Mouse (Mus musculus): ENCODE data around the gene Serpinb6b. TPM values are rescaled to one million over a fixed set of nuclear protein-coding genes. Genes with fewer than 3 reads are reported as not detected.

The Serpinb6b gene
- polyA plus RNA-seq, 1 experiment = 6.1 TPM

GRCm38 (mm10) chr13:32963990-32964753 lies 837 bp upstream of the Serpinb6b start:
- no peaks in the 10 kb centered on the region for H3K36me3 ChIP-seq (ENCODE audit: control insufficient read depth, insufficient read depth, low read length, poor library complexity, severe bottlenecking)
- no peak overlapping the region for H3K27ac ChIP-seq (ENCODE audit: insufficient read depth, low read length)
- H3K9ac ChIP-seq (ENCODE audit: low read depth, poor library complexity, severe bottlenecking) = no peak overlapping the region
- H3K4me3 ChIP-seq (ENCODE audit: low read depth, low read length) = no peak overlapping the region
- TF ChIP-seq EP300 (IDR thresholded peaks at IDR 0.05; ENCODE audit: insufficient read depth, low read depth, low read length) (no peak), POLR2A (IDR thresholded peaks at IDR 0.05; ENCODE audit: insufficient read depth, low read length) (no peak), CTCF (IDR thresholded peaks at IDR 0.05; ENCODE audit: low read depth, low read length) (no peak)
- H3K4me1 ChIP-seq (ENCODE audit: control insufficient read depth, insufficient read depth, low read length) = no peaks in the 10 kb centered on the region
- H3K9me3 ChIP-seq (replicated peaks; ENCODE audit: control insufficient read depth, insufficient read depth, low read length, poor library complexity, severe bottlenecking) = no peaks in the 10 kb centered on the region
- no peaks in the 10 kb centered on the region; the same call in 1 of the 2 replicates for H3K27me3 ChIP-seq (ENCODE audit: control insufficient read depth, insufficient read depth, low read length, poor library complexity, severe bottlenecking)

GRCm38 (mm10) chr13:32966116-32966515 lies 1.1 kb downstream of the Serpinb6b start:
- H3K4me3 ChIP-seq (ENCODE audit: low read depth, low read length) = no peak overlapping the region
- H3K27ac ChIP-seq (ENCODE audit: insufficient read depth, low read length) = no peak overlapping the region
- H3K9me3 ChIP-seq (replicated peaks; ENCODE audit: control insufficient read depth, insufficient read depth, low read length, poor library complexity, severe bottlenecking) = no peaks in the 10 kb centered on the region
- H3K4me1 ChIP-seq (ENCODE audit: control insufficient read depth, insufficient read depth, low read length) = no peaks in the 10 kb centered on the region
- no peak overlapping the region for H3K9ac ChIP-seq (ENCODE audit: low read depth, poor library complexity, severe bottlenecking)
- H3K36me3 ChIP-seq (ENCODE audit: control insufficient read depth, insufficient read depth, low read length, poor library complexity, severe bottlenecking) = no peaks in the 10 kb centered on the region
- TF ChIP-seq CTCF (IDR thresholded peaks at IDR 0.05; ENCODE audit: low read depth, low read length) = no peak
- no peak for TF ChIP-seq POLR2A (IDR thresholded peaks at IDR 0.05; ENCODE audit: insufficient read depth, low read length)
- no peak for TF ChIP-seq EP300 (IDR thresholded peaks at IDR 0.05; ENCODE audit: insufficient read depth, low read depth, low read length)
- H3K27me3 ChIP-seq (ENCODE audit: control insufficient read depth, insufficient read depth, low read length, poor library complexity, severe bottlenecking) = no peaks in the 10 kb centered on the region; the same call in 1 of the 2 replicates

GRCm38 (mm10) chr13:32967233-32967632 lies 2.2 kb downstream of the Serpinb6b start:
- Histone ChIP-seq H3K36me3 (ENCODE audit: control insufficient read depth, insufficient read depth, low read length, poor library complexity, severe bottlenecking) (no peaks in the 10 kb centered on the region), H3K4me1 (ENCODE audit: control insufficient read depth, insufficient read depth, low read length) (no peaks in the 10 kb centered on the region), H3K27ac (ENCODE audit: insufficient read depth, low read length) (no peak overlapping the region), H3K9me3 (replicated peaks; ENCODE audit: control insufficient read depth, insufficient read depth, low read length, poor library complexity, severe bottlenecking) (no peaks in the 10 kb centered on the region), H3K9ac (ENCODE audit: low read depth, poor library complexity, severe bottlenecking) (no peak overlapping the region), H3K27me3 (ENCODE audit: control insufficient read depth, insufficient read depth, low read length, poor library complexity, severe bottlenecking) (no peaks in the 10 kb centered on the region; the same call in 1 of the 2 replicates), H3K4me3 (ENCODE audit: low read depth, low read length) (no peak overlapping the region)
- TF ChIP-seq EP300 (IDR thresholded peaks at IDR 0.05; ENCODE audit: insufficient read depth, low read depth, low read length) = no peak
- TF ChIP-seq CTCF (IDR thresholded peaks at IDR 0.05; ENCODE audit: low read depth, low read length) = no peak
- TF ChIP-seq POLR2A (IDR thresholded peaks at IDR 0.05; ENCODE audit: insufficient read depth, low read length) = no peak

- Histone ChIP-seq H3K9me3 (replicated peaks; ENCODE audit: control insufficient read depth, insufficient read depth, low read length, poor library complexity, severe bottlenecking) (no peaks in the 10 kb centered on the region), H3K27ac (ENCODE audit: insufficient read depth, low read length) (no peak overlapping the region), H3K27me3 (ENCODE audit: control insufficient read depth, insufficient read depth, low read length, poor library complexity, severe bottlenecking) (no peaks in the 10 kb centered on the region; the same call in 1 of the 2 replicates), H3K4me1 (ENCODE audit: control insufficient read depth, insufficient read depth, low read length) (no peaks in the 10 kb centered on the region), H3K36me3 (ENCODE audit: control insufficient read depth, insufficient read depth, low read length, poor library complexity, severe bottlenecking) (no peaks in the 10 kb centered on the region), H3K4me3 (ENCODE audit: low read depth, low read length) (no peak overlapping the region), H3K9ac (ENCODE audit: low read depth, poor library complexity, severe bottlenecking) (no peak overlapping the region)
- TF ChIP-seq EP300 (IDR thresholded peaks at IDR 0.05; ENCODE audit: insufficient read depth, low read depth, low read length) (no peak), POLR2A (IDR thresholded peaks at IDR 0.05; ENCODE audit: insufficient read depth, low read length) (no peak), CTCF (IDR thresholded peaks at IDR 0.05; ENCODE audit: low read depth, low read length) (no peak)
Measured at GRCm38 (mm10) chr13:32968353-32968984, 3.5 kb downstream of the Serpinb6b start.

- no peak for TF ChIP-seq POLR2A (IDR thresholded peaks at IDR 0.05; ENCODE audit: insufficient read depth, low read length)
- TF ChIP-seq EP300 (IDR thresholded peaks at IDR 0.05; ENCODE audit: insufficient read depth, low read depth, low read length) = no peak
- no peak for TF ChIP-seq CTCF (IDR thresholded peaks at IDR 0.05; ENCODE audit: low read depth, low read length)
- H3K4me1 ChIP-seq (ENCODE audit: control insufficient read depth, insufficient read depth, low read length) = no peaks in the 10 kb centered on the region
- no peaks in the 10 kb centered on the region for H3K36me3 ChIP-seq (ENCODE audit: control insufficient read depth, insufficient read depth, low read length, poor library complexity, severe bottlenecking)
- H3K27ac ChIP-seq (ENCODE audit: insufficient read depth, low read length) = no peak overlapping the region
- H3K9me3 ChIP-seq (replicated peaks; ENCODE audit: control insufficient read depth, insufficient read depth, low read length, poor library complexity, severe bottlenecking) = no peaks in the 10 kb centered on the region
- H3K9ac ChIP-seq (ENCODE audit: low read depth, poor library complexity, severe bottlenecking) = no peak overlapping the region
- H3K4me3 ChIP-seq (ENCODE audit: low read depth, low read length) = no peak overlapping the region
- no peaks in the 10 kb centered on the region; the same call in 1 of the 2 replicates for H3K27me3 ChIP-seq (ENCODE audit: control insufficient read depth, insufficient read depth, low read length, poor library complexity, severe bottlenecking)
Measured at GRCm38 (mm10) chr13:32968996-32969640, 4.1 kb downstream of the Serpinb6b start.

Measured in ES-Bruce4 (cell line).